Mouse (Mus musculus) heart, postnatal 10 days (tissue): ENCODE results near the gene Pde4a. TPM values are rescaled to one million over a fixed set of nuclear protein-coding genes. Genes with fewer than 3 reads are reported as not detected.
"Not testable (repeated sequence)": the region's sequence is repeated elsewhere in the genome, so short reads cannot be mapped to it uniquely, and the experiment has no call there.

Experiments
- DNase-seq, 2 experiments: peaks; one replicate each; pipeline ENCODE4 v3.0.0; 2021
- intact Hi-C: fragments of 180-260 bp; cut with DNase I; formaldehyde crosslinking; loops from one replicate; pipeline ENCODE4 v1.15.1; 2025
- total RNA-seq, 2 experiments: library from RNA; stranded (reverse); gene quantifications; 2 replicates each; pipeline ENCODE4 v1.2.3; 2021

Pde4a gene
- total RNA-seq, 2 experiments from 2014 or later = 21.3 to 28.2 TPM

- intact Hi-C loops = no loop called here
- DNase-seq = no peak
Observed at GRCm38 (mm10) chr9:21180402-21180801, 14.9 kb downstream of the Pde4a start.

GRCm38 (mm10) chr9:21180841-21181240, 15.3 kb downstream of the Pde4a start:
- intact Hi-C loops = no loop called here
- DNase-seq = no peak

GRCm38 (mm10) chr9:21181421-21182220, 16.1 kb downstream of the Pde4a start:
- intact Hi-C loops = no loop called here
- peak; percentile 51 to 60 for DNase-seq

GRCm38 (mm10) chr9:21183421-21183820, 17.9 kb downstream of the Pde4a start:
- intact Hi-C loops = no loop called here
- no peak for DNase-seq

GRCm38 (mm10) chr9:21183905-21184413, 18.4 kb downstream of the Pde4a start:
- intact Hi-C loops = no loop called here

GRCm38 (mm10) chr9:21184733-21185132, 19.2 kb downstream of the Pde4a start:
- peak; percentile 82 to 83 for DNase-seq
- intact Hi-C loops = no loop called here

More at GRCm38 (mm10) chr9:21183905-21184413, 18.4 kb downstream of the Pde4a start:
- DNase-seq = peak; percentile 80 to 83

- intact Hi-C loops = no loop called here
- peak; percentile 61 to 63 for DNase-seq
Observed at GRCm38 (mm10) chr9:21185436-21185835, 19.9 kb downstream of the Pde4a start.

- intact Hi-C loops = no loop called here
- DNase-seq = no peak
Observed at GRCm38 (mm10) chr9:21189905-21190304, 24.4 kb downstream of the Pde4a start.

- intact Hi-C loops = no loop called here
- DNase-seq = no peak
Observed at GRCm38 (mm10) chr9:21190670-21191069, 25.2 kb downstream of the Pde4a start.

- no peak for DNase-seq
- intact Hi-C loops = no loop called here
Observed at GRCm38 (mm10) chr9:21193786-21194185, 28.3 kb downstream of the Pde4a start.

- intact Hi-C loops = no loop called here
Observed at GRCm38 (mm10) chr9:21194787-21195493, 29.4 kb downstream of the Pde4a start.

GRCm38 (mm10) chr9:21195736-21196505, 30.4 kb downstream of the Pde4a start:
- intact Hi-C loops, DNase-seq: not testable (repeated sequence)

More at GRCm38 (mm10) chr9:21194787-21195493, 29.4 kb downstream of the Pde4a start:
- no peak for DNase-seq

GRCm38 (mm10) chr9:21196521-21197433, 31.3 kb downstream of the Pde4a start:
- intact Hi-C loops = no loop called here
- no peak for DNase-seq

- intact Hi-C loops = no loop called here
Observed at GRCm38 (mm10) chr9:21197981-21198380, 32.5 kb downstream of the Pde4a start.

GRCm38 (mm10) chr9:21198960-21199359, 33.4 kb downstream of the Pde4a start:
- no peak for DNase-seq
- intact Hi-C loops = no loop called here

More at GRCm38 (mm10) chr9:21197981-21198380, 32.5 kb downstream of the Pde4a start:
- DNase-seq = no peak

GRCm38 (mm10) chr9:21204156-21204527, 38.6 kb downstream of the Pde4a start:
- no peak for DNase-seq
- intact Hi-C loops = no loop called here

- intact Hi-C loops = no loop called here
- DNase-seq = no peak
Observed at GRCm38 (mm10) chr9:21204528-21205272, 39.2 kb downstream of the Pde4a start.

GRCm38 (mm10) chr9:21206848-21207247, 41.3 kb downstream of the Pde4a start:
- DNase-seq = no peak
- intact Hi-C loops = no loop called here

GRCm38 (mm10) chr9:21208626-21209025, 43.1 kb downstream of the Pde4a start:
- DNase-seq = no peak
- intact Hi-C loops = no loop called here
